31 mouse cellular contexts compared by ENCODE assay signal in the genomic region with DNA sequence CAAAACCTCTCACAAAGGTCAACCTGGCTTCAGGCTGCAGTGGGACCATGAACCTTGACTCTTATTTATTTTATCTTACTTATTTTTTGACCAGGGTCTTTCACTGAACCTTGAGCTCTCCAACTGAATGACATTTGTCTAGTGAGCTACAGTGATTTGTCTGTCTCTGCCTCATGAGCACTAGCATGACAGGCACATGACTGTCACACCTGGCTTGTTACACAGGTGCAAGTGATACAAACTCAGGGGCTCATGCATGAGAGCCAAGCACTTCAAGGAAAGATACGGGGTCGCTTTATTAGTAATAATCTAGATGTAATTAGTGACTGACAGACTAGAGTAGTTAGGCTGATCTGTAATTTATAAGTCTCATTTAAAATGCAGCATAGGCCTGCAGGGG. TPM values are rescaled to one million over a fixed set of nuclear protein-coding genes. Genes with fewer than 3 reads are reported as not detected.
"Had no signal": no experiment of that assay in that cellular context is flagged by ENCODE, and none has a peak within 500 bp of the region (broad histone marks: within the 10 kb centered on the region; RNA-seq: fewer than 3 reads in every experiment).

No protein-coding gene starts in this region.

- H3K36me3 ChIP-seq: limb, embryonic 10.5 days; limb, embryonic 12.5 days; limb, embryonic 13.5 days; limb, embryonic 15.5 days; liver, embryonic 12.5 days; liver, embryonic 13.5 days; liver, embryonic 15.5 days; lung, embryonic 15.5 days; midbrain, embryonic 10.5 days; midbrain, embryonic 12.5 days; midbrain, embryonic 13.5 days; midbrain, embryonic 15.5 days had no signal

- H3K27ac ChIP-seq: limb, embryonic 10.5 days; limb, embryonic 12.5 days; limb, embryonic 13.5 days; limb, embryonic 15.5 days; liver, embryonic 12.5 days; liver, embryonic 13.5 days; liver, embryonic 14.5 days; liver, embryonic 15.5 days; lung, embryonic 15.5 days; macrophage; midbrain, embryonic 10.5 days; midbrain, embryonic 12.5 days; midbrain, embryonic 13.5 days; midbrain, embryonic 15.5 days had no signal

- H3K9ac ChIP-seq: limb, embryonic 12.5 days; limb, embryonic 13.5 days; limb, embryonic 15.5 days; liver, embryonic 12.5 days; liver, embryonic 13.5 days; liver, embryonic 14.5 days; liver, embryonic 15.5 days; liver, postnatal 0 days; lung, embryonic 14.5 days; lung, embryonic 15.5 days; midbrain, embryonic 12.5 days; midbrain, embryonic 13.5 days; midbrain, embryonic 15.5 days had no signal

- DNase-seq: left cerebral cortex, postnatal 4 days; liver; liver, embryonic 13.5 days; liver, postnatal 0 days; lung, adult 18-20 months; lung, adult 2 months; lung, embryonic 14.5 days; lung, postnatal 10 days; lung, postnatal 14 days; lung, postnatal 36 days; lung, postnatal 4 days; midbrain, embryonic 14.5 days had no signal

- H3K4me2 ChIP-seq: limb, embryonic 12.5 days; limb, embryonic 13.5 days; limb, embryonic 15.5 days; liver, embryonic 11.5 days; liver, embryonic 12.5 days; liver, embryonic 13.5 days; liver, embryonic 15.5 days; lung, embryonic 14.5 days; lung, embryonic 15.5 days; midbrain, embryonic 11.5 days; midbrain, embryonic 12.5 days; midbrain, embryonic 13.5 days; midbrain, embryonic 15.5 days had no signal

- H3K9me3 ChIP-seq: limb, embryonic 10.5 days; limb, embryonic 12.5 days; limb, embryonic 13.5 days; limb, embryonic 15.5 days; liver, embryonic 12.5 days; liver, embryonic 13.5 days; liver, embryonic 15.5 days; lung, embryonic 15.5 days; midbrain, embryonic 10.5 days; midbrain, embryonic 12.5 days; midbrain, embryonic 13.5 days; midbrain, embryonic 15.5 days had no signal

- H3K4me3 ChIP-seq: limb, embryonic 10.5 days; limb, embryonic 12.5 days; limb, embryonic 13.5 days; limb, embryonic 15.5 days; liver, embryonic 12.5 days; liver, embryonic 13.5 days; liver, embryonic 15.5 days; lung, embryonic 15.5 days; megakaryocyte, embryonic 14.5 days; midbrain, embryonic 10.5 days; midbrain, embryonic 12.5 days; midbrain, embryonic 13.5 days; midbrain, embryonic 15.5 days; myocyte had no signal

- H3K4me1 ChIP-seq: limb, embryonic 10.5 days; limb, embryonic 12.5 days; limb, embryonic 13.5 days; limb, embryonic 15.5 days; liver, embryonic 12.5 days; liver, embryonic 13.5 days; liver, embryonic 15.5 days; lung, embryonic 15.5 days; megakaryocyte, embryonic 14.5 days; midbrain, embryonic 10.5 days; midbrain, embryonic 12.5 days; midbrain, embryonic 13.5 days; midbrain, embryonic 15.5 days had no signal

- ATAC-seq: liver, embryonic 12.5 days; liver, postnatal 0 days; lung, postnatal 0 days; midbrain, embryonic 13.5 days; midbrain, embryonic 15.5 days; midbrain, embryonic 16.5 days had no signal

- H3K27me3 ChIP-seq: limb, embryonic 12.5 days; limb, embryonic 13.5 days; limb, embryonic 15.5 days; liver, embryonic 12.5 days; liver, embryonic 13.5 days; liver, embryonic 15.5 days; lung, embryonic 15.5 days; midbrain, embryonic 12.5 days; midbrain, embryonic 13.5 days; midbrain, embryonic 15.5 days had no signal

RNA-seq across cellular contexts. Expression of a gene that starts 16.0 kb away (rescaled TPM):
- polyA plus RNA-seq: myocyte had no signal
